Mouse (Mus musculus) adrenal gland, adult 18-20 months (tissue): ENCODE measurements at regions not wholly inside any gene's neighbourhood (a gene's known extent, or its start where the extent isn't known, plus 50 kb on each side); places are given as distances from the start of the nearest gene placed in this dataset.
"Not testable (repeated sequence)": the region's sequence is repeated elsewhere in the genome, so short reads cannot be mapped to it uniquely, and the experiment has no call there.

Experiments used
- DNase-seq, 2 experiments: peaks; one replicate each; pipeline ENCODE4 v3.0.0; 2021 to 2022; ENCODE audit warnings: low spot score in 2 of 2

DNA sequence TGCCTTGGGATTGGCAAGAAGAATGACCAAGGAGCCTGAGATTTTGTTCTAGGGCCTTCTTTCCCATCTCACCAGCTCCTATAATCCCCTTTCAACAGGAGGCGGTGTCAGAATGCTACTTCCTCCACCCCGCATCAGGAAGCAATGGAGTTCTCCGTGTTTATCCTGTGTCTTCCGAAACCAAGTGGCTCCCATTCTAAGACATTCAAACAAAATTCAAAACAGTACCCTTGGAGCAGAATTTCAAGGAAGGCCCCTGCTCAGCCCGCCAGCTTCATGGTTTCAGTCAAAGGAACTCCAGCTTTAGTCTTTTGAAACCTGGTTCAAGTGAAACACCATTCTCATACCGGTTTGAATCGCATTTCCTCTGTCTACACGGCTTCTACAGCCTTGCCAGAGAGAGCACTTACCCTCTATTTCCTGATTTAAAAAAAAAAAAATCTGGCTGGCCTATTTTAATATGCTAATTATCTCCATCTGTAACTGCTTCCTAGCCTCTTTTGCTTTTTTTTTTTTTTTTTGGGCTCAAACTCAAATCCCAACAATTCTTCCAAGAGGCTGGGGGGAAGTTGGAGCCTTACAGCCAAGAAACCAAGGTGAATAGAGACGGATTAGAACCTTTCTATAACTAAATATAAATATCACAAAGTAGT, 167.7 kb upstream of the Fam3c start:
- no peak for DNase-seq

DNA sequence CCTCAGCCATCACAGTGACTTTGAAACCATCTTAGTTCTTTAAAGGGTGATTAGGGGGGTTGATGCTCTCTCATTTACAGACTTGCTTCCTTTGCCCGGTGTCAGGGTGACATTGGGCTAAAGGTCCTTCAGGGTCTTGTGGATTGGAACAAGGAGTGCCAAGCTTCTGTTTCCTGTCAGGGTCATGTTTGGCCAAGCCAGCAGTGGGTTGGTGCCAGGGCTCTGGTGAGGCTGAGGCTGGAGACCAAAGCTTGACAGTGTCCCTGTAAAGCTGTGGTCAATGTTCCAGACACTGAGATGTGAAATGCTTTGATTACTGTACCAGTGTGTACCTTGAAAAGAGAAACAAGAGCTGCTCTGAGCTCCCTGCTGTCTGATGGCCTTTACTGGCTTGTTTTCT, 150.8 kb upstream of the Fam3c start:
- no peak for DNase-seq

DNA sequence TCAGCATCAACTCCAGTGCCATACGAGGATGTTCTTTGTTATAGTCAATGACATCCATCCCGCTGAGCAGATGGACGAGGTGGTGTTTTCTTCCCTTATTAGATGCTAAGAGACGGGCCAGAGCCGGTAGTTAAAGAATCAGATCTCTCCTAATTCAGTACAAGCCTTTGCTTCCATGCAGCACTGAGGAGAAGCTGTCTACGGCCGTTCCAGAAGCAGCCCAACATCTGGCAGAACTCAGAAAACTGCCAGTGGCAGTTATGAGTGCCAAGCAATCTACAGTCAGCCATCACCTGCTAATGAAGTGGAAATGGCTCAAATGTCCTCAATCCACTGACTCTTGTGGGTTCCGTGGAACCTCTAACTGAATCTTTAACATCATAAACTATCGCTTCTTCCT, 141.3 kb upstream of the Fam3c start:
- no peak for DNase-seq

DNA sequence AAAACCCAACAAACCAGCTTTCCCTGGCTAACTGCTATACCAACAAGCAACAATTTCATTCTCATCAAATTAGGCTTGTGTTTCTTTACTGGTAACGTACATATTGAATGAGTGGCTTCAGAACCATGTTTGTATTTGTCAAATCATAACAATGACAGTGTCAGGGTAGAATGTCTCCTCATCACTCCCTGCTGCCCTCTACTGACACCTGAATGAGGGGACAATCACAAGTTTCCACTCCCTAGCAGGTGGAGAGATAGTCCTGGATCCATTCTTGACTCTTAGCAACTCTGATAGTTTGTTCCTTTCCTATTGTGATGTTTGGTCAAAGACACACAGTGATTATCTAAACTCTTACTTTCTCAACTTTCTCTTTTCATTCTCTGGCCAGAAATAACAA, 140.4 kb upstream of the Fam3c start:
- no peak for DNase-seq

DNA sequence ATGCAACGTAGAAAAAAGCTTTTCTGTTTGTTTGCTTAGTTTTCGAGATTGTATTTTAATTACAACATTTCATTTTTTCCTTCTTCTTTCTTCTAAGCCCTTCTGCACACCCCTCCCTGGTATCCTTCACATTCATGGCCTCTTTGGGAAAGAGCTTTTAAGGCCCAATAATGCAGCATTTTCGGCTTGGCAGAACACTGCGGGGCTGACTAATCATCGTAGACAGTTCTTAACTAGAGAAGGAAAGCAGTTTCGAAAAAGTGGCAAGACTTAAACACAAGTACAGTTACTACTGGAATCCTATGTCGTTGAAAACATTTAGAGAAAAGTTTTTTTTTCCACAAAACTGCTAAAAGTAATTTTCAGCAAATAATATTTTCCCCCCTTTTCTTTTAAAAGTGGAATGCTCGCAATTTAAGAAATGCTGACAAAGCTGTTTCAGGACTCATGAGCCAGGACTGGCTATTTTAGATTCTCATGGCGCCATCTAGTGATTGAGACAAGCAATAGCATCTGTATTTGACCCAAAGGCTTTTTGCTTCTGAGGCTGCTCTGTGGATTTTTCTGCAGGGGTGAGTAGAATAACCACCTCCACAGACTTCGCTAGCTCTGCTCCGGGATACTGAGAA, 137.7 kb upstream of the Fam3c start:
- no peak for DNase-seq

DNA sequence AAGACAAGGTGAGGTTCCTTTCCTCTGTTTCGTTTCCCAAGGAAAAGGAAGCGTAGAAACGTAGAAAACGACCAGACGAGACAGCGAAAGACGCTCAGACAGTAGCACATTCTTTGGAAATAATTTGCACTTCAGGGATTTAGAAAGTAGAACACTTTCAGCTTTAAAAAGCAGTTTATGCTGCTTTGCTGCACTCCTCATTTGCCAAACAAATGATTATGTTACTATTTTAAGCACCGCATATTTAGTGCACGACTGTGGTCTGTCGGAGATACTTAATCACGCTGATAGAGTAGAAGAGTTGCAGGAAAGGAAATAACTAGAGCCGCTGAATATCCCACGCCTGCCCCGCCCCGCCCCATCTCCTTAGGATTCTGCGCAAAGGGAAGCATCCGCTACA, 136.9 kb upstream of the Fam3c start:
- no peak for DNase-seq

DNA sequence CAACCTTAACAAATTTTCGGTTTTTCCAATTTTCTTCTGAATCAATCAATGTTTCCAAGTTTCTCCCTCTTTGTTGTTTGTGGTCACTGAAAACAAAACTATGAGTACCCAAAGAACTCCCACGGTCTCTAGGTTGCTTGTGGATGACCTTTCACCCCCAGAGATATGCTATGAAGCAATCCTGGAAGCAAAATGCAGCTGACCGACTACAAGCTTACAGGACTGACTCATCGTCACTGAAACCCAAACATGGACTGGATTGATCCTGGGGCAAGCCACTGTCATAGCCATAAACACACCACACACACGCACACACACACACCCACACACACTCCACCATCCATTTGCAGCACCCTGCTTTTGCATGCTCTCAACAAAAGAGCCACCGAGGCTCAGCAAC, 134.7 kb upstream of the Fam3c start:
- no peak for DNase-seq

DNA sequence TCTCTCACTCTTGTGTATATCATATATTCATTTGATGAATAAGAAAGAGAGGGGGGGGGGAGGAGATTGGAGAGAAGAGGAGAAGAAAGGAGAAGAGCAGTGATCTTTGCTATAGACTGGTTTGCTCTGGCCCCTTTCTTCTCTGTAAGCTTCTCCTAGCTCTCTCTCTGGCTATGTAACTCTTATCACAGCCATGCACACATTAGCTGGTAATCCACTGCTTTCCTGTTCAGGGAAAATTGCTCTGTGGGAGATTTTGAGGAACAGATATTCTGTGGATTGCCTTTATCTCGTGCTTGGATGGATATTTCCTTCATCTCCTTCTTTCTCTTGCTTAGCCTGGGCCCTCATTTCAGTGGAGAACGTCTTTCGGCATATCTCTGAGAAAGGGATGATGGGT, 131.4 kb upstream of the Fam3c start:
- DNase-seq, result no peak

DNA sequence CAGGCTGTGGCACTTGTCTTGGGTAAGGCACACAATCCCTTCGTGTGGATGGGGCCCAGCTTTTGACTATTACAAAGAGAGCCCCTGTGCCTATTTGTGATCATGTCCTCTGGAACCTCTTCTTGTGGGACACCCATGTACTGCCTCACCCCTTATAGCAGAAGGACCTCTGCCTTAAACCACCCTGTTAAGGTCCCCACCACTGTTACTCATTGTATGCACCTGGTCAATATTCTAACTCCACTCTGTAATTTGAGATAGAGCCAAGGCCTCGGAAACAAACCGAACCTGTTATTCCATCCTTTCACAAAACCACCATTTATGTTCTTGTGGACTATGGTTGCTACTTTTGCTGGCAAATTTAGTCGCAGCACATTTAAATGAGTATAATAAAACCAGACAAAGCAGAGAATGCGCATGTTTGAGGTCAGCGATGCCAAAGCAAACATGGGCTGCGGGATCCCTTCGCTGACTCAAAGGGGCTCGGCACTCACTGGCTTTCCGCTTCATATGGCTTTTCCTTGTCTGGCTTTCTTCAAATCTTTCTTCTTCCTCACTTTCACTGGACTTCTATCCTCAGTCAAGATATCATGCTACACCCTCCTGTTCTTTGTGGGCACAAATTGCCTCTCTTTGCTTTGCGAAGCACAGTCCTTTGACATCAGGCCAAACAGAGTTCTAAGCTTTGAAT, 129.9 kb upstream of the Fam3c start:
- DNase-seq, result no peak

DNA sequence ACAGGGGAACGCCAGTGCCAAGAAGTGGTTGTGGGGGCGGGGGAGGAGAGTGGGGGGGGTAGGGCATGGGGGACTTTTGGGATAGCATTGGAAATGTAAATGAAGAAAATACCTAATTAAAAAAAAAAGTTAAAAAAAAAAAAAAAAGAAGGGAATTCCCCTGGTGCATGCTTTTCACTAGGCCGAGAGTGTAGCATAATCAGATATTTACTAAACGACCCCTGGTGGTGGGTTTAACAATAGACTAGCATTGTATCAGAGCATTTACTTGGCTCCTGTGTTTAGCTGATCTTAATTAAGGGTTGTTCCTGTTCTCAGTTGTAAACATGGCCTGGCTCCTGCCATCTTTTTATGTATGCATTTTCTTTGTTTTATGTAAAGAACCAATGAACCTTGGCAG, 126.2 kb upstream of the Fam3c start:
- DNase-seq, result not testable (repeated sequence)

DNA sequence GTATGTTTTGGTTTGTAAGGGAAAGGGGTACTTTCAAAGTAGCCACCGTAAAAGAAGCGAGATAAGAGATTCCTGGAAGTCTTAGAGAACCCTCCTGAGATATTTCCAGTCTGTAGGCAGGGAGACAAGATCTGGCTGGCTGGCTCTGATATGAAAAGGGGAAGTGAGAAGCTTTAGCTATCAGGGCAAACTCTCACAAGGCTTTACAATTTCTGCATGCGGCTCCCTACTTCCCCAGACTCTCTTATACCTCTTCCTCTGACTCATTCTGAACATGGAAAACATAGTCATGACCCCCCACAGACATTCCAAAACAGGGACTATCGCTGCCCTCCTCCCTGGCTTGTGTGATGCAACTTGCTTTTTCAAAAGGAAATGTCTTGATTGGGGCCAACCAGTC, 118.6 kb upstream of the Fam3c start:
- no peak for DNase-seq

DNA sequence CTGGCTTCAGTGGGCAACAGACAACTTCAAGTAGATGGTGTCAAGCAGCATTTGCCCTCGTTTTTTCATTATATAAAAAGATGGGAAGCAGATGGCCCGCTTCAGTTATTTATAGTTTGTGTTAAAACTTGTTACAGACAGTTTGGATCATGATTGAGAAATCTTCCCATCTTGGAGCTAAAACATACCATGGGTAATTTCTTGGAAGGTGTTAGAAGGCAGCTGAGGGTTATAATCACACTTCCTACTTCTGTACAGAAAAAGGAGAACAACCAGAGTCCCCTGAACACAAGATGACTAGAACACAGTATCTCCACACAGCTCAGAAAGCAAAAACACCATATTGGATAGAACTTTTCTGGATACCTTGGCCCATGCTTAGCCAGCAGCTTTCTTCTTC, 118.0 kb upstream of the Fam3c start:
- DNase-seq, result no peak

DNA sequence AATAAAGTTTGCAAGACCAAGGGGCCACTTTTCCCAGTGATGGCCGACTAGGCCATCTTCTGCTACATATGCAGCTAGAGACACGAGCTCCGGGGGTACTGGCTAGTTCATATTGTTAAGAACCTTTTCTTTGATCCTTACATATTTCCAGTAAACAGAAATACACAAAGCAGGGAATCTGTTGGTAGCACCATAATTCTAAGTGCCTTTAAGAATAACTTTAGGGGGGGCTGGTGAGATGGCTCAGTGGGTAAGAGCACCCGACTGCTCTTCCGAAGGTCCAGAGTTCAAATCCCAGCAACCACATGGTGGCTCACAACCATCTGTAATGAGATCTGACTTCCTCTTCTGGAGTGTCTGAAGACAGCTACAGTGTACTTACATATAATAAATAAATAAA, 116.4 kb upstream of the Fam3c start:
- DNase-seq, result not testable (repeated sequence)

DNA sequence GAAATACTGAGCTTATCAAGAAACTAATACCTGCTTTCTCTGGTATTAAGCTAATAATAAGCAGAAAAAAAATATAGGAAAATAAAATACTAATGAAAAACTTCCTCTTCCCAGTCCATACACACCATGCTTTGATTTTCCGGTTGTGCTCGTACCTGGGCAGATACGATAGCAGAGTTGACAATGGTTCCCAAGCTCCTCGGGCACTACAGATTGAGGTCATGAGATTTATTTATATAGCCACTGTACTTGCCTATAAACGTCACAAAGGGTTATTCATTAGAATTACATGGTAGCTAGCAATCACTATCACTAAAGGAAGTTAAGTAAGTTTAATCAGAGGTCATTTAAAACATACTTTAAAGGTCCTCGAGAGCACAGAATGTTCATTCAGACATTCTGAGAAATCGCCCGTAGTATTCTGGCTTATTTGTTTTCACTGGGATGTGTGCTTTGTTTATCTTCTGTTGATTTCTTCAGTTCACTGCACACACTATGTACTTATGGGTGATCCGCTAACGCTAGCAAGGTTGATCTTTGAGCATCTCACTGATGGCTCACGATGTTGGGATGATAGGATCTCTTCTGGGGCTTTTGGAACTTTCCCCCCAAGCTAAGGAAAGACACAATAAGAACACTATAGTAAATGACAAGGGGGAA, 111.4 kb upstream of the Fam3c start:
- DNase-seq, result no peak

DNA sequence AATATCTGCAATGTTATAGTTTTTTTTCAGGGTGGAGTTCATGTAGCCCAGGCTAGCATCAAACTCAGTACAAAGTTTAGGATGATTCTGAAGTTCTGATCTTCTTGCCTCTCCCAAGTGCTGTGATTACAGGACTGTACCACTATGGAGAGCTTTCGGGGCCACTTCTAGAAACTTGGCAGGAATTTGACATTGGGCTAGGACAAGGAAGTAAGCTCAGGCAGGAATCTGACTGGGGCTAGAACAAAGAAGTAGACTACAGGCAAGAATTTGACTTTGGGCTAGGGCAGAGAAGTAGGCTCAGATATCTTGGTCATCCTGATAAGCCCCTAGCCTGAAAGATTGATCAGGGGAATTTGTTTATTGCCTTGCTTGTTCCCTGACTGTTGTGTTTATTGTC, 109.9 kb upstream of the Fam3c start:
- no peak for DNase-seq

DNA sequence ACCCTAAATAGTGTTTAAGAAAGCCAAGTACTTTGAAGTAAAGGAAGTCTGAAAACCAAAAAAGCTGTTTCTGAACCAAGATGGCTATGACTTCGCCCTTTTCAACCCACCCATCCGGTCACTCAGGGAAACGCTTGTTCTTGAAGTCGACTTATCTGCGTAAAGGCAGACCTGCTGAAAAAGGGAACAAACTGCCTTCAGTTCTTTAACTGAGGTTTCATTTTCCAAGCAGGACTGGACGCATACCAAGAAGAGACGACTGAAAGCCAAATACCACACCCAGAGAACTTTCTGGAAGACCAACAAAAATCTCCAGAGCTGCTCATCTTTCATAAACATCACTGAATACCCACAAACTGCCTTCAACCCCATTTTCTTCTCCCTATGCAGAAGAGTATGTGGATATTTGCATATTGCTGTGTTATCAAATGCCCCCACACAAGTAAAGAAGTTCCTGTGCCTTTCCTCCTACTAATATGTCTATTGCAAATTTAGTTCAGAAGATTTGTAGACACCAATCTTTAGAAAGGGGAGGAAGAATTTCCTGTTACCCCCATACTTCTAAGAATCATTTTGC, 103.5 kb upstream of the Fam3c start:
- DNase-seq, result no peak

DNA sequence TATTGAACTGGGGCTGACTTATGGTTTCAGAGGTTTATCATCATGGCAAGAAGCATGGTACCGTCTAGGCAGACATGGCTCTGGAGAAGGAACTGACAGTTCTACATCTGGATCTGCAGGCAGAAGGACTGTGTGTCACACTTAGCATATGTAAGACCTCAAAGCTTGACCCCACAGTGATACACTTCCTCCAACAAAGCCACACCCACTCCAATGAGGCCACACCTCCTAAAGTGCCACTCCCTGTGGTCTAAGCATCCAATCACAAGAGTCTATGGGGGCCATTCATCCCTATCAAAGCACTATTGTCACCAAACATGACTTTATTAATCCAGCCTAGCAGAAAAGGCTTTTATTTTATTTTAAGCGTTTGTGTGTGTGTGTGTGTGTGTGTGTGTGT, 96.2 kb upstream of the Fam3c start:
- no peak for DNase-seq

DNA sequence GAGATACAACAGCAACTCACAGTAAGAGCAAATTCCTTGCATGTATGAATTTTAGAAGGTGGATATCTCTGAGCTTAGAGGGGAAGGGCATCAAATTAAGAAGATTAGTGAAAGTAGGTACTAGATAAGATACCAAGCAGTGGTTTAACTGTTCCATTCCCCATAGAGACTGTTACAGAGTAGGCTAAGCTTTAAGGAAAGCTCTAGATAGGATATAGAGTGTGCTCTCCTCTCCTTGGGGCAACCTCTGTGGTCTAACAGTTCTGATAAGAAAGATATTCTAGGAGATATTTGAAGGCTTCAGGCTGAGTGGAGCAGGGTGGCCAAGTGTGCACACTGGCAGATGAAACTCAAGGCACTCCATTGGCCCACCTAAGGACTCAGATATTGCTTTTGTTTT, 94.5 kb upstream of the Fam3c start:
- DNase-seq, result no peak

DNA sequence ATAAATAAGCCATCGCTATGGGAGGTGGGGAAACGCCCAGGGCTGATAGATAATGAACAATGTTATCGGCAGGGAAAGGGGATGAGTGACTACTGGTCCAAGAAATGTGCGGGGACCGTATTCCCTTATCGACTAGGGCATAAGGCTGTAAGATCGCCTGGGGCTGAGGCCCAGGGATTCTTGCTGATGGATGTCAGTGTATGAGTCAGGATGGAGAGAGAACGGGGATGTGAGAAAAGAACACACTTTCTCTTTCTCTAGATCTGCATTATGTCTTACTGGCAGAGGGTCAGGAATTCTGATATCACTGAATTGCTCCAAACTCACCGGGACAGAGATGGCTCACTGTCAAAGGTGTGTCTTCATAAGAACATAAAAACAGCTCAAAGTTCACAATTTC, 92.9 kb upstream of the Fam3c start:
- no peak for DNase-seq

DNA sequence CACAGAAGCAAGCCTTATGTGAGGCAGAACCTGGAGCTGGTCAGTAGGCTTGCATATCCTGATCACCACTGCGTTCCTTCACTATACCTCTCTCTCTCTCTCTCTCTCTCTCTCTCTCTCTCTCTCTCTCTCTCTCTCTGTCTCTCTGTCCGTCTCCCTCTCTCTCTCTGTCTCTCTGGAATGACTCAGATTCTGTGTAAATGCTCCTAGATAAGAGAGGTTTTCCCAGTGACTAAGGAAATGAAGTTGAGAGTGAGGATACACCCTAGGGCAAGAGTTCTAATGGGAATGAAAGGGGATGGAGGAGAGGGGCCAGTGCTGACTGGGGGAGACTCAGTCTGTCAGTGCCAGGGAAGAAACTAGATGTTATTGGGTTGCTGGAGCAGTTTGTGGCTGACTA, 91.6 kb upstream of the Fam3c start:
- no peak for DNase-seq

DNA sequence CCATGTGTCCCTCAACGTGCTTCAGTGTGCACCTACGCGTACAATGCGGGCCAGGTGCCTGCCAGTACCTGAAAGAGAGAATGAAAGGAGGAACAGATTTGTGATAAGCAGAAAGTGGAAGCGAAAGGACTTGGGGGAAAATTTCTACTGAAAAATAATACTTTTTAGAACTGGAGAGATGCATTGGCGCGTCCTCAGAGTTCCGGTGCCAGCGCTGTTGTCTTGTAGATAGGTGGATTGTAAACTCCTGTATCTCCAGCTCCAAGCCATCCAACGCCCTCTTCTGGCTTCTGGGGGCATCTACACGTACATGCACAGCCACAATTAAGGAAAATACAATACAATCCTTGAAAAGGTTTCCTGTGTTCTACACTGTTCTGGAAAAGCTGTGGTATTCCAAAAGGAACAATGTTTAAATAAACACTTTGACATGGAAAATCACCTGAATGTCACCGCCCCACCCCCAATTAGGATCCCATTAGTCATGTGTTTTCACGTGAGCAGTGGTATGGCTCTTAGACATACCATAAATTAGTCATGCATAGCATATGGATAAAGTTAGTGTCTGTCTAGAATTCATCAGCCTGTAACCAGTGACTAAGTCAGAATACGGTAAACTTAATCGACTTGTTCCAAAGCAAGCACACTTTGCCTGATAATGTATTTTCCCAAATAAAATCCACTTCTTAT, 90.7 kb upstream of the Fam3c start:
- no peak for DNase-seq
